In genomic region chr9:53508053-53508452, GRCm38 (mm10) we compare ENCODE assay signal across 2 mouse cellular contexts.
TF ChIP-seq lines count a peak whose summit lies in the region.

No protein-coding gene starts in this region.

TF ChIP-seq in CH12.LX, 34 proteins besides CTCF, POLR2A, EP300 and RAD21:
- TF ChIP-seq ELF1 (IDR thresholded peaks at IDR 0.05; ENCODE audit: low read depth, low read length), result peak; percentile 57
- peak; percentile 52; the same call in 1 of the 2 replicates for TF ChIP-seq MYC (IDR thresholded peaks at IDR 0.05; ENCODE audit: low read depth, low read length)
- TF ChIP-seq HCFC1 (IDR thresholded peaks at IDR 0.05; ENCODE audit: low read depth, low read length), result peak; percentile 61
- TF ChIP-seq MXI1 (IDR thresholded peaks at IDR 0.05; ENCODE audit: low read depth, low read length), result peak; percentile 48
- TF ChIP-seq NELFE (IDR thresholded peaks at IDR 0.05; ENCODE audit: low read depth, low read length), result peak; percentile 68
- peak; percentile 69; the same call in 1 of the 2 replicates for TF ChIP-seq POLR2AphosphoS2 (IDR thresholded peaks at IDR 0.05; ENCODE audit: low read depth, low read length)
- TF ChIP-seq SIN3A (IDR thresholded peaks at IDR 0.05; ENCODE audit: low read length), result peak; percentile 61; the same call in 1 of the 2 replicates
- TF ChIP-seq JUN (IDR thresholded peaks at IDR 0.05; ENCODE audit: insufficient read depth, low read depth, low read length), result no peak
- no peak for TF ChIP-seq NRF1 (IDR thresholded peaks at IDR 0.05; ENCODE audit: low read depth, low read length)
- no peak for TF ChIP-seq ETS1 (conservative IDR thresholded peaks at IDR 0.05; ENCODE audit: low read depth, low read length)
- peak; percentile 91 for TF ChIP-seq TBP (conservative IDR thresholded peaks at IDR 0.05; ENCODE audit: low read depth, low read length)
- peak; percentile 52; the same call in 1 of the 2 replicates for TF ChIP-seq TCF12 (IDR thresholded peaks at IDR 0.05; ENCODE audit: low read depth, low read length)

TF ChIP-seq in MEL, 35 proteins besides CTCF, POLR2A, EP300 and RAD21:
- TF ChIP-seq HCFC1 (IDR thresholded peaks at IDR 0.05; ENCODE audit: low read depth, low read length), result no peak
- TF ChIP-seq MXI1 (IDR thresholded peaks at IDR 0.05; ENCODE audit: low read depth, low read length), result no peak
- TF ChIP-seq CHD2 (IDR thresholded peaks at IDR 0.05; ENCODE audit: low read length), result no peak
- no peak for TF ChIP-seq ELF1 (IDR thresholded peaks at IDR 0.05; ENCODE audit: low read depth, low read length)
- TF ChIP-seq MYC (IDR thresholded peaks at IDR 0.05; ENCODE audit: low read depth, low read length), result no peak
- TF ChIP-seq JUND (IDR thresholded peaks at IDR 0.05; ENCODE audit: low read depth, low read length), result no peak
- TF ChIP-seq GATA1 (IDR thresholded peaks at IDR 0.05; ENCODE audit: low read depth, low read length), result no peak
TF ChIP-seq in MEL: peak in this region for 0.
